Mouse (Mus musculus) spleen, adult 2 months (tissue): Measurements from ENCODE around the gene Rab12. TPM values are rescaled to one million over a fixed set of nuclear protein-coding genes. Genes with fewer than 3 reads are reported as not detected.
A peak's percentile ranks its signal among the peaks of the same experiment; 100 is the strongest.

Experiments
- DNase-seq, 2 experiments: peaks; one replicate each; pipeline versions ENCODE4 v3.0.0 to v3.0.0-alpha.2; 2012 to 2021; ENCODE audit warnings: low spot score in 2 of 2, low read depth in 1 of 2
- H3K27ac ChIP-seq: fragments of 200-500 bp; 2 replicates; pipeline ENCODE4 v1.5.1; 2012; ENCODE audit warnings: low read length, inconsistent platforms; ENCODE audit not compliant: insufficient read depth
- H3K27me3 ChIP-seq: fragments of 200-500 bp; 2 replicates; pipeline ENCODE4 v1.6.1; 2012; ENCODE audit warnings: mild to moderate bottlenecking, moderate library complexity, low read length, inconsistent platforms; ENCODE audit not compliant: control insufficient read depth, insufficient read depth
- H3K36me3 ChIP-seq: fragments of 200-500 bp; 2 replicates; pipeline ENCODE4 v1.6.1; 2012; ENCODE audit warnings: mild to moderate bottlenecking, low read length, inconsistent platforms; ENCODE audit not compliant: control insufficient read depth, insufficient read depth
- H3K4me1 ChIP-seq: fragments of 200-500 bp; 2 replicates; pipeline ENCODE4 v1.6.1; 2011; ENCODE audit warnings: inconsistent platforms; ENCODE audit not compliant: control insufficient read depth, insufficient read depth, insufficient read length
- H3K4me3 ChIP-seq: fragments of 200-500 bp; 2 replicates; pipeline ENCODE4 v1.5.1; 2011; ENCODE audit warnings: mild to moderate bottlenecking, inconsistent platforms; ENCODE audit not compliant: insufficient read depth, insufficient read length; ENCODE audit errors: extremely low read depth
- CTCF ChIP-seq: fragments of 200-500 bp; IDR thresholded peaks from 2 replicates; pipeline ENCODE4 v1.5.1; 2011; ENCODE audit warnings: mild to moderate bottlenecking, inconsistent platforms; ENCODE audit not compliant: insufficient read depth, insufficient read length, insufficient replicate concordance; ENCODE audit errors: extremely low read depth
- POLR2A ChIP-seq: fragments of 200-500 bp; IDR thresholded peaks from 2 replicates; pipeline ENCODE4 v1.6.1; 2011; ENCODE audit warnings: low read depth, low read length, inconsistent platforms
- WGBS: fragments of 180-500 bp; shearing (Covaris S2); methylation state at CpG from one replicate; pipeline ENCODE4 v1.1.7; 2018; 5-methylcytosine and 5-hydroxymethylcytosine counted together
- polyA plus RNA-seq: library from polyadenylated mRNA; depleted of rRNA; stranded (reverse); fragments of >200 nt; gene quantifications from 2 replicates; pipeline ENCODE4 v1.2.3, GENCODE M21; 2012

The Rab12 gene
- polyA plus RNA-seq, 1 experiment: 22.3 TPM

- no peak for DNase-seq
- H3K27ac ChIP-seq: no peak overlapping the region
- H3K36me3 ChIP-seq: no peaks in the 10 kb centered on the region
- 33% methylated on average over 15 of the region's 15 CpGs for WGBS
- no peaks in the 10 kb centered on the region for H3K27me3 ChIP-seq
- TF ChIP-seq POLR2A (no peak), CTCF (no peak)
- H3K4me1 ChIP-seq: peaks cover 2% of the 10 kb centered on the region; the same call in 1 of the 2 replicates
- peak overlapping the region; percentile 17; the same call in 1 of the 2 replicates for H3K4me3 ChIP-seq
Observed at GRCm38 (mm10) chr17:66512202-66512956, 7.2 kb downstream of the Rab12 start.

GRCm38 (mm10) chr17:66510221-66510683, 9.3 kb downstream of the Rab12 start:
- Histone ChIP-seq H3K4me1 (peaks cover 2% of the 10 kb centered on the region; the same call in 1 of the 2 replicates), H3K4me3 (no peak overlapping the region), H3K27ac (no peak overlapping the region), H3K27me3 (no peaks in the 10 kb centered on the region), H3K36me3 (peaks cover 4% of the 10 kb centered on the region)
- DNase-seq: no peak
- no peak for TF ChIP-seq POLR2A
- no peak for TF ChIP-seq CTCF
- 70% methylated on average over 10 of the region's 10 CpGs for WGBS

- H3K27me3 ChIP-seq: no peaks in the 10 kb centered on the region
- no peaks in the 10 kb centered on the region for H3K4me1 ChIP-seq
- no peak for DNase-seq
- TF ChIP-seq CTCF (no peak), POLR2A (no peak)
- WGBS: 92% methylated on average over 9 of the region's 9 CpGs
- H3K36me3 ChIP-seq: peaks cover 15% of the 10 kb centered on the region
- no peak overlapping the region for H3K27ac ChIP-seq
- no peak overlapping the region for H3K4me3 ChIP-seq
Observed at GRCm38 (mm10) chr17:66507049-66507954, 12.2 kb downstream of the Rab12 start.

GRCm38 (mm10) chr17:66504964-66505363, 14.6 kb downstream of the Rab12 start:
- no peaks in the 10 kb centered on the region for H3K27me3 ChIP-seq
- no peak for DNase-seq
- no peaks in the 10 kb centered on the region for H3K4me1 ChIP-seq
- 93% methylated on average over 8 of the region's 8 CpGs for WGBS
- H3K27ac ChIP-seq: no peak overlapping the region
- H3K4me3 ChIP-seq: no peak overlapping the region
- peaks cover 20% of the 10 kb centered on the region for H3K36me3 ChIP-seq
- TF ChIP-seq CTCF (no peak), POLR2A (no peak)

GRCm38 (mm10) chr17:66504248-66504647, 15.3 kb downstream of the Rab12 start:
- 91% methylated on average over 2 of the region's 2 CpGs for WGBS

GRCm38 (mm10) chr17:66503466-66503865, 16.1 kb downstream of the Rab12 start:
- DNase-seq: no peak
- no peaks in the 10 kb centered on the region for H3K4me1 ChIP-seq
- WGBS: 91% methylated on average over 9 of the region's 9 CpGs
- TF ChIP-seq CTCF: no peak
- no peak for TF ChIP-seq POLR2A
- H3K27ac ChIP-seq: no peak overlapping the region
- H3K27me3 ChIP-seq: no peaks in the 10 kb centered on the region
- no peak overlapping the region for H3K4me3 ChIP-seq
- H3K36me3 ChIP-seq: peaks cover 32% of the 10 kb centered on the region

More at GRCm38 (mm10) chr17:66504248-66504647, 15.3 kb downstream of the Rab12 start:
- TF ChIP-seq CTCF (no peak), POLR2A (no peak)
- no peak for DNase-seq
- no peaks in the 10 kb centered on the region for H3K4me1 ChIP-seq
- no peak overlapping the region for H3K4me3 ChIP-seq
- H3K36me3 ChIP-seq: peaks cover 26% of the 10 kb centered on the region
- no peak overlapping the region for H3K27ac ChIP-seq
- no peaks in the 10 kb centered on the region for H3K27me3 ChIP-seq
